Mouse (Mus musculus): Measurements from ENCODE around the gene Wdr74. TPM values are rescaled to one million over a fixed set of nuclear protein-coding genes. Genes with fewer than 3 reads are reported as not detected.
"Not testable (repeated sequence)": the region's sequence is repeated elsewhere in the genome, so short reads cannot be mapped to it uniquely, and the experiment has no call there.

The Wdr74 gene
- polyA plus RNA-seq, 1 experiment from 2014 or later = 48.7 TPM

DNA sequence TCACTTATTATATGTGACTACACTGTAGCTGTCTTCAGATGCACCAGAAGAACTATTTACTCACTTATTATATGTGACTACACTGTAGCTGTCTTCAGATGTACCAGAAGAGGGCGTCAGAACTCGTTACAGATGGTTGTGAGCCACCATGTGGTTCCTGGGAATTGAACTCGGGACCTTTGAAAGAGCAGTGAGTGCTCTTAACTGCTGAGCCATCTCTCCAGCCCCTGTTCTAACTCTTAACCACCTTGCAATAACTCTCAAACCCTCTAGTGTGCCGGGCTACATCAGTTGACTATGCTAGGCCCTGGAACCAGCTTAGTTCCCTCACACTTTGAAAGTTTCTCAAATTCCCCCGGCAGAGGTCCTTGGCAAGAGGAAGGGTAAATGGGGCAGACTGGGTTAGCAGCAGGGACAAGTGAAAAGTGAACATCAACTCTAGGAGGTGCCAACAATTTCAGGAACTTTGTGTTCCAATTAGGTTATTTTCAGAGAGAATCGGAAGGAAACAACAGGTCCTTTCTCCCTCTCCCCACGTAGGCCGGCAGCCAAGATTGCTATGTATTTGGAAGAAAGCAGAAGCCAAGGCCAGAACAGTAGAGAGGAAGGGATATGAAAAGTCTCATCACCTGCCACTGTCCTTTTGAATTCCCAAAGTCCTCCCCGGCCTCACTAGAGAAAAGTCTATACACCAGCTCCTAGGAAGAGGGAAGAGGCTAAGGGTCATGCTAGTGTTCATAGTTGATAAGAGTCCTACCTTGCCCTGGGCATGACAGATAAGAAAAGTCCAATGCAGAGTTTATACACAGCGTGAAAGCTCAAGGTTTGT lies 20.8 kb upstream of the Wdr74 start:
- TF ChIP-seq EP300 (IDR thresholded peaks at IDR 0.05) (no peak), CTCF (IDR thresholded peaks at IDR 0.05) (peak; percentile 35)
- DNase-seq (ENCODE audit: low spot score) (no peak), ATAC-seq (no peak)
- Histone ChIP-seq H3K36me3 (ENCODE audit: insufficient read depth, low read length) (peaks cover 9% of the 10 kb centered on the region; the same call in 1 of the 2 replicates), H3K4me1 (ENCODE audit: insufficient read depth, low read depth, low read length) (peaks cover 18% of the 10 kb centered on the region; the same call in 1 of the 2 replicates), H3K27me3 (replicated peaks; ENCODE audit: insufficient read depth, low read length) (no peaks in the 10 kb centered on the region), H3K9me3 (ENCODE audit: low read length) (no peaks in the 10 kb centered on the region), H3K27ac (ENCODE audit: low read length) (no peak overlapping the region), H3K9ac (replicated peaks; ENCODE audit: low read depth) (no peak overlapping the region), H3K4me3 (ENCODE audit: low read depth, low read length) (no peak overlapping the region), H3K4me2 (replicated peaks; ENCODE audit: low read depth, low read length) (no peak overlapping the region)
- 61% methylated on average over 10 of the region's 10 CpGs for WGBS

DNA sequence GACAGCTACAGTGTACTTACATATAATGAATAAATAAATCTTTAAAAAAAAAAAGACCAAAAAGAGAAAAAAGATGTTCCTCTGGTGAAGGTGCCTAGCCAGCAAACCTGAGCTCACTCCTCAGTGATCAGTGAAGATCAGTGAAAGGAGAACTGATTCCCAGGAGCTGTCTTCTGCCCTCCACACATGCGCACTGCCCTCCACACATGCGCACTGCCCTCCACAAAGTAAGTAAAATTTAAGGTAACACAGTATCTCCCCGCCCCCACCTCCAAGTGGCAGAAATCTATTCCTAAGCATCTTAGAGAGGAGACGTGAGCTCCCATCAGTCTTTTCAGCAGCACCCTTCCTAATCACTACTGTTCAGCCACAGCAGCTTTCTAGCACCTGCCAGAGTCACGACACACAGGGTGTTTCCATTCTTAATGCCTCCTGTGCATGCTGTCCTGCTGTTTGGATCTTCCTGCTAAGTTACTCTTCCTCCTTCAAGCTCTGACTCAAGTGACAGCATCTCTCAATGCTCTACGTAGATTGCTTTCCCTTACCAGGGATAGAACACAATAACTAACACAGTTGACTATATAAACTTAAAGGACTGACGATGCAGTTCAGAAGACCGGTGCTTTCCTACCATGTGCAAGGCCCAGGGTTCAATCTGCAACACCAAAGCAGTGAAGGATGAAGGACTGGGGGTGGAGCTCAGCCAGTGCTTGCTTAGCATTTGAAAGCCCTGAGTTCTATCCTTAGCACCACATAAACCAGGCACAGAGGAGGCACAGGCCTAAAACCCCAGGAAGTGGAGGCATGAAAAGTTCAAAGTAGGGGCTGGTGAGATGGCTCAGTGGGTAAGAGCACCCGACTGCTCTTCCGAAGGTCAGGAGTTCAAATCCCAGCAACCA lies 19.5 kb upstream of the Wdr74 start:
- WGBS = 83% methylated on average over 10 of the region's 10 CpGs
- H3K36me3 ChIP-seq (ENCODE audit: insufficient read depth, low read length) = peaks cover 5% of the 10 kb centered on the region; the same call in 1 of the 2 replicates
- TF ChIP-seq CTCF (IDR thresholded peaks at IDR 0.05) (no peak), EP300 (IDR thresholded peaks at IDR 0.05) (no peak)
- DNase-seq (ENCODE audit: low spot score) = no peak
- H3K9ac ChIP-seq (replicated peaks; ENCODE audit: low read depth) = no peak overlapping the region
- H3K27ac ChIP-seq (ENCODE audit: low read length) = no peak overlapping the region
- no peak overlapping the region for H3K4me2 ChIP-seq (replicated peaks; ENCODE audit: low read depth, low read length)
- no peak for ATAC-seq
- no peaks in the 10 kb centered on the region for H3K9me3 ChIP-seq (ENCODE audit: low read length)
- peaks cover 8% of the 10 kb centered on the region; the same call in 1 of the 2 replicates for H3K4me1 ChIP-seq (ENCODE audit: insufficient read depth, low read depth, low read length)
- H3K4me3 ChIP-seq (ENCODE audit: low read depth, low read length) = no peak overlapping the region
- H3K27me3 ChIP-seq (replicated peaks; ENCODE audit: insufficient read depth, low read length) = no peaks in the 10 kb centered on the region

DNA sequence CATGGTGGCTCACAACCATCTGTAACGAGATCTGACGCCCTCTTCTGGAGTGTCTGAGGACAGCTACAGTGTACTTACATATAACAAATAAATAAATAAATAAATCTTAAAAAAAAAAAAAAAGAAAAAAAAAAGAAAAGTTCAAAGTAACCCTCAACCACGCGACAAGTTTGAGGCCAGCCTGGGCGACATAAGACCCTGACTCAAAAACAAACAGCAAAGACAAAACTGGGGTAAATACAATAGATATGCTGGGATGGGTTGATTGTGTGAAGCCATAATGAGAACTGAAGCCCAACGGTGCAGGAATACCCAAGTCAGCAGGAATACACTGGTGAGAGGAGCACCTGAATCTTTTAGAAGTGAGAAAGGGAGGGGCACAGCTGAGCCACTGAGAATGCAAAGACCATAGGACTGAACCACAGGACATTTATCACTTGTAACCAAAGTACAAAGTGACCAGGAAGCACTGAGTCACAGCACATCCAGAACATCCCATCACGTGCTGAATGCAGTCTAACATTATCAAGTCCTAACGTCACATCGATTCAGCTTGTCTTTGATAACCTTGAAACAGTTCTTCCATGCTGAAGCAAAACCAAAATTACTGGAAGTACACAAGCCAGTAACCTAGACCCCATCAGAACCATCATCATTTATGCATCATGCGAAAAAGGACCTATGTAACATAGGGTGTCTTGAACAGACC lies 18.7 kb upstream of the Wdr74 start:
- peaks cover 2% of the 10 kb centered on the region; the same call in 1 of the 2 replicates for H3K4me1 ChIP-seq (ENCODE audit: insufficient read depth, low read depth, low read length)
- no peak for DNase-seq (ENCODE audit: low spot score)
- H3K9me3 ChIP-seq (ENCODE audit: low read length) = no peaks in the 10 kb centered on the region
- no peak overlapping the region for H3K4me2 ChIP-seq (replicated peaks; ENCODE audit: low read depth, low read length)
- TF ChIP-seq CTCF (IDR thresholded peaks at IDR 0.05) (no peak), EP300 (IDR thresholded peaks at IDR 0.05) (no peak)
- H3K4me3 ChIP-seq (ENCODE audit: low read depth, low read length) = no peak overlapping the region
- no peaks in the 10 kb centered on the region for H3K27me3 ChIP-seq (replicated peaks; ENCODE audit: insufficient read depth, low read length)
- no peak overlapping the region for H3K27ac ChIP-seq (ENCODE audit: low read length)
- H3K9ac ChIP-seq (replicated peaks; ENCODE audit: low read depth) = no peak overlapping the region
- ATAC-seq = no peak
- WGBS = 76% methylated on average over 8 of the region's 10 CpGs
- no peaks in the 10 kb centered on the region for H3K36me3 ChIP-seq (ENCODE audit: insufficient read depth, low read length)

DNA sequence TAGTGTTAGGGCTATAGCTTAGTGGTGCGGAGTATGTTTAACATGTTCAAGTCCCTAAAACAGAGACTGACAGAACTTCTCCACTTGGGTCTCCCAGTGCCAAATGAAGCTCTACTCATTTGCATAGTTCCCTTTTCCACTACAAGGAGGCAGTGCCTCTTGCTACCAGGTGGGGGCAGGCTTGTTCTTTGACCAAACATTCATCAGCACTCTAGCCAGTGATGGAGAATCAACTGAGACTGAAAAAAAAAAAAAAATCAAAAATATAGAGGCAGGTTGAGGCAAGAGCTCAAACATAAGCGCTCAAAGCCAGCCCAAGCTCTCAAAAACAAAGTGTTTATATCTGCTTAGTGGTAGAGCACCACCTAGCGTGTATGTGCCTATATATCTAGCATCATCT lies 17.3 kb upstream of the Wdr74 start:
- ATAC-seq (no peak), DNase-seq (ENCODE audit: low spot score) (peak; percentile 90)
- no peak for TF ChIP-seq EP300 (IDR thresholded peaks at IDR 0.05)
- peak; percentile 91 for TF ChIP-seq CTCF (IDR thresholded peaks at IDR 0.05)
- Histone ChIP-seq H3K4me1 (ENCODE audit: insufficient read depth, low read depth, low read length) (no peaks in the 10 kb centered on the region), H3K36me3 (ENCODE audit: insufficient read depth, low read length) (no peaks in the 10 kb centered on the region), H3K4me3 (ENCODE audit: low read depth, low read length) (no peak overlapping the region), H3K27ac (ENCODE audit: low read length) (no peak overlapping the region), H3K9ac (replicated peaks; ENCODE audit: low read depth) (no peak overlapping the region), H3K9me3 (ENCODE audit: low read length) (no peaks in the 10 kb centered on the region), H3K4me2 (replicated peaks; ENCODE audit: low read depth, low read length) (no peak overlapping the region), H3K27me3 (replicated peaks; ENCODE audit: insufficient read depth, low read length) (no peaks in the 10 kb centered on the region)
- 62% methylated on average over 3 of the region's 3 CpGs for WGBS

DNA sequence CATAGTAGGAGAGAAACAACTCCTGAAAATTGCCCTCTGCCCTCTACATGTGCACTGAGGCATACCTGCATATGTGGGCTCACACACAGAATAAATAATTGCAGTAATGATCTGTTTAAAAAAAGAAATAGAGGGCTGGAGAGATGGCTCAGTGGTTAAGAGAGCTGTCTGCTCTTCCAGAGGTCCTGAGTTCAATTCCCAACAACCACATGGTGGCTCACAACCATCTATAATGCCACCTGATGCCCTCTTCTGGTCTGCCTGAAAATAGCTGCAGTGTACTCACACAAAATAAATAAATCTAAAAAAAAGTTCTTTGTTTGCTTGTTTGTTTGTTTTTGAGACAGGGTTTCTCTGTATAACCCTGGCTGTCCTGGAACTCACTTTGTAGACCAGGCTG lies 16.6 kb upstream of the Wdr74 start:
- DNase-seq (ENCODE audit: low spot score); ATAC-seq; H3K9me3 ChIP-seq (ENCODE audit: low read length); H3K4me2 ChIP-seq (replicated peaks; ENCODE audit: low read depth, low read length); H3K4me3 ChIP-seq (ENCODE audit: low read depth, low read length); H3K9ac ChIP-seq (replicated peaks; ENCODE audit: low read depth); H3K27ac ChIP-seq (ENCODE audit: low read length); H3K4me1 ChIP-seq (ENCODE audit: insufficient read depth, low read depth, low read length); H3K27me3 ChIP-seq (replicated peaks; ENCODE audit: insufficient read depth, low read length); H3K36me3 ChIP-seq (ENCODE audit: insufficient read depth, low read length): not testable (repeated sequence)
- peak; percentile 39 for TF ChIP-seq CTCF (IDR thresholded peaks at IDR 0.05)

DNA sequence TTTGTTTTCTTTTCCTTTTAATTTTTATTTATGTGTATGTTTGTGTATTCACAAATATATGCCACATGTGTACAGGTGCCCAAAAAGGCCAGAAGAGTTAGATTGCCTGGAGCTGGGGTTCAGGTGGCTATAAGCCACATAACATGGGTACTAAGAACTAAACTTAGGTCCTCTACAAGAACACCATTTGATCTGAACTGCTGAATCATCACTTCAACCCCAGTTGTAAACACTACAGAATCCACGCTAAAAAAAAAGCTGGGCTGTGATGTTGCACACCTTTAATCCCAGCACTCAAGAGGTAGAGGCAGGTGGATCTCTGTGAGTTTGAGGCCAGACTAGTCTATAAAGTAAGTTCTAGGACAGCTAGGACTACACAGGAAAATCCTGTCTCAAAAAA lies 14.2 kb upstream of the Wdr74 start:
- Histone ChIP-seq H3K9me3 (ENCODE audit: low read length) (no peaks in the 10 kb centered on the region), H3K4me3 (ENCODE audit: low read depth, low read length) (no peak overlapping the region), H3K4me2 (replicated peaks; ENCODE audit: low read depth, low read length) (no peak overlapping the region), H3K4me1 (ENCODE audit: insufficient read depth, low read depth, low read length) (no peaks in the 10 kb centered on the region; the same call in 1 of the 2 replicates), H3K9ac (replicated peaks; ENCODE audit: low read depth) (no peak overlapping the region), H3K36me3 (ENCODE audit: insufficient read depth, low read length) (peaks cover 6% of the 10 kb centered on the region; the same call in 1 of the 2 replicates), H3K27ac (ENCODE audit: low read length) (no peak overlapping the region), H3K27me3 (replicated peaks; ENCODE audit: insufficient read depth, low read length) (no peaks in the 10 kb centered on the region)
- no peak for DNase-seq (ENCODE audit: low spot score)
- ATAC-seq = no peak
- 47% methylated on average over 1 of the region's 1 CpGs for WGBS
- no peak for TF ChIP-seq CTCF (IDR thresholded peaks at IDR 0.05)
- TF ChIP-seq EP300 (IDR thresholded peaks at IDR 0.05) = no peak

Data from lung, postnatal 0 days (tissue).